Mouse (Mus musculus) forebrain, embryonic 11.5 days (tissue): ENCODE results near the gene Dnajc14. TPM values are rescaled to one million over a fixed set of nuclear protein-coding genes. Genes with fewer than 3 reads are reported as not detected.
"Not testable (repeated sequence)": the region's sequence is repeated elsewhere in the genome, so short reads cannot be mapped to it uniquely, and the experiment has no call there.

Source experiments
- ATAC-seq: fragments of 200-750 bp; cut with Nextera tagmentation; replicated peaks from 2 replicates; pipeline ENCODE4 v1.8.0; 2017; ENCODE audit warnings: moderate TSS enrichment; ENCODE audit not compliant: low FRiP score
- DNase-seq: peaks from one replicate; pipeline ENCODE4 v3.0.0-alpha.2; 2017; ENCODE audit warnings: low spot score
- H3K27ac ChIP-seq: fragments of 300-500 bp; sonication (generic); 2 replicates; pipeline ENCODE4 v1.5.1; 2014; ENCODE audit warnings: low read depth, low read length
- H3K27me3 ChIP-seq: fragments of 300-500 bp; sonication (generic); 2 replicates; pipeline ENCODE4 v1.6.1; 2014; ENCODE audit warnings: mild to moderate bottlenecking, low read length, mixed read lengths; ENCODE audit not compliant: control insufficient read depth, insufficient read depth
- H3K36me3 ChIP-seq: fragments of 300-500 bp; sonication (generic); 2 replicates; pipeline ENCODE4 v1.6.1; 2014; ENCODE audit warnings: mild to moderate bottlenecking, low read length, moderate library complexity, mixed read lengths; ENCODE audit not compliant: control insufficient read depth, insufficient read depth
- H3K4me1 ChIP-seq: fragments of 300-500 bp; sonication (generic); replicated peaks from 2 replicates; pipeline ENCODE4 v1.6.1; 2014; ENCODE audit warnings: low read length, mixed read lengths; ENCODE audit not compliant: control insufficient read depth, insufficient read depth
- H3K4me2 ChIP-seq: fragments of 300-500 bp; sonication (generic); 2 replicates; pipeline ENCODE4 v1.6.1; 2014; ENCODE audit warnings: low read depth, mild to moderate bottlenecking, low read length, moderate library complexity, mixed read lengths; ENCODE audit not compliant: severe bottlenecking
- H3K4me3 ChIP-seq: fragments of 300-500 bp; sonication (generic); 2 replicates; pipeline ENCODE4 v1.5.1; 2014; ENCODE audit warnings: low read depth, low read length
- H3K9ac ChIP-seq: fragments of 300-500 bp; sonication (generic); 2 replicates; pipeline ENCODE4 v1.6.1; 2014; ENCODE audit warnings: low read length
- H3K9me3 ChIP-seq: fragments of 300-500 bp; sonication (generic); 2 replicates; pipeline ENCODE4 v1.6.1; 2016; ENCODE audit warnings: low read length, mixed read lengths; ENCODE audit not compliant: control insufficient read depth
- WGBS: fragments of 180-500 bp; shearing (Covaris S2); extraction: QIAGEN DNeasy Blood & Tissue Kit; methylation state at CpG from one replicate; pipeline ENCODE4 v1.1.7; 2014; 5-methylcytosine and 5-hydroxymethylcytosine counted together
- polyA plus RNA-seq: library from polyadenylated mRNA; unstranded; fragments of >200 nt; fragmentation: Nextera tagmentation; extraction: Ambion mirVana; gene quantifications from 2 replicates; pipeline ENCODE4 v1.2.1, GENCODE M21; 2014

The Dnajc14 gene
- polyA plus RNA-seq, 1 experiment from 2014 or later: 38.8 TPM

DNA sequence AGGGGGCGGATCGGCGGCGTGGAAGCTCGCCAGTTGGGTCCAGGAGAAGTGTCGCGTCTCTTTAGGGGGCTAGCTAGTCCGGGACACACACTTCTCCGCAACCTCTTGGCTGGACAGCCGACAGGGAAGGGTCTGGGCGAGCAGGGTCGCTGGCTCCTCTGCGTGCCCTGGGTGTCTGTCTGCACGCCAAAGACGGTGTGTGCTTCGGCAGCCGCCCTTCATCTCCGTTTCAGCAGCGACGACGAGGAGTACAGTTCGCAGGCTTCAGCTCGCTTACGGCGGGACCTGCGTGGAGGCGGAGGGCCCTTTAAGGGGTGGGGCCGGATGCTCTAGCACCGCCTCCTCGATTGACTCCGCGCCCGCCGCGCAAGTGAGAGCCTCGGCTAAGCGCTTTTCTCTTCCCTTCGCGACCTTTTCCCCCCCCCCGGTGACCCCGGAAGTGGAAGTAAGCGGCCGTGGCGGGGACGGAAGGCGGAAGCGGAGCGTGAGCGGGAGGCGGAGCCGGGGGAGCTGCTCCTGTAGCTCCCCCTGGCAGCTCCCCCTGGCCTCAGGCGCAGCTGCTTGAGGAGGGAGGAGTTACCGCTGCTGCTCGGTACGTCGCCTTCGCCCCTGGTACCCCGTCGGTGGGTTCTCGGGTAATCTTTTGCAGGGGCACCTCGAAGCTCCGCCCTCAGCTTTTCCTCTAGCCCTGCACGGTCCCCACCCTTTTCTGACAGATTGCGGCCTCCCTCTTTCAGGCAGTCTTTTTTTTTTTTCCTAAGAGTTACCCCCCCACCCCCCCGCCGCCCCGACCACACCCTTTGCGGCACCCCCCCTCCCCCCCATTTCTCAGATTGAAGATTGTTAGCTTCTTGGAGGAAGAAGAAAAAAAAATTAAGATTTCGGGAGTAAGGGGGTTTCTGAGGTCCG is 1.5 kb downstream of the Dnajc14 start:
- Histone ChIP-seq H3K4me3 (peak overlapping the region; percentile 59), H3K4me1 (peaks cover 13% of the 10 kb centered on the region; the same call in 1 of the 2 replicates), H3K36me3 (no peaks in the 10 kb centered on the region; the same call in 1 of the 2 replicates), H3K4me2 (peak overlapping the region; percentile 65), H3K9me3 (no peaks in the 10 kb centered on the region), H3K27me3 (no peaks in the 10 kb centered on the region), H3K9ac (peak overlapping the region; percentile 91), H3K27ac (peak overlapping the region; percentile 89)
- peak; percentile 99 for DNase-seq
- peak; percentile 92 for ATAC-seq
- WGBS: under 1% methylated on average over 68 of the region's 70 CpGs

DNA sequence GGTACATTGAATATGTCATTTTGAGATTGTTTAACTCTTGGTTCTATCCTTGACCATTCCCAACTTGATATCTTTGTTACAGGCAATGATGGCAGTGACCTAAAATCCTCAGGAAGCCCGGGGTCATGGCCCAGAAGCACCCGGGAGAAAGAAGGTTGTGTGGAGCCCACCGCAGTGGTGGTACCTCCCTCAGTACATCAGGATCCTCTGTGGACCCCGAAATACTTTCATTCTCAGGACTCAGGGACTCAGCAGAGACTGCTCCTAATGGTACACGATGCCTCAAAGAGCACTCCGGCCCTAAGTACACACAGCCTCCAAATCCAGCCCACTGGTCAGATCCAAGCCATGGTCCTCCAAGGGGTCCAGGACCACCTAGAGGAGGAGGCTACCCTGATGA is 2.2 kb downstream of the Dnajc14 start:
- H3K27ac ChIP-seq: peak overlapping the region; percentile 89; the same call in 1 of the 2 replicates
- no peak for ATAC-seq
- H3K36me3 ChIP-seq: no peaks in the 10 kb centered on the region; the same call in 1 of the 2 replicates

DNA sequence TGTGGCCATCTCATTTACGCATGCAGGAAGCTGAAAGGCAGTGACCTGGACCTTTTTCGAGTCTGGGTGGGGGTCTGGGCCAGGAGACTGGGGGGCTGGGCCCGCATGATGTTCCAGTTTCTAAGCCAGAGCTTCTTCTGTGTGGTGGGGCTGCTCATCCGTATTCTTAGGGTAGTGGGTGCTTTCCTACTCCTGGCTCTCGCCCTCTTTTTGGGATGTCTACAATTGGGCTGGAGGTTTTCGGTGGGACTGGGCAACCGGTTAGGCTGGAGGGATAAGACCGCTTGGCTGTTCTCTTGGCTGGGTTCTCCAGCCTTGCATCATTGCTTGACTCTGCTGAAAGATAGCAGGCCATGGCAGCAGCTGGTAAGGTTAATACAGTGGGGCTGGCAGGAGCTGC is 3.2 kb downstream of the Dnajc14 start:
- WGBS: 94% methylated on average over 8 of the region's 8 CpGs
- H3K27ac ChIP-seq: no peak overlapping the region

More for the DNA sequence above, 2.2 kb downstream of the Dnajc14 start:
- H3K4me3 ChIP-seq: peak overlapping the region; percentile 59
- H3K9me3 ChIP-seq: no peaks in the 10 kb centered on the region
- H3K4me1 ChIP-seq: peaks cover 13% of the 10 kb centered on the region; the same call in 1 of the 2 replicates
- peak overlapping the region; percentile 65 for H3K4me2 ChIP-seq
- no peak for DNase-seq
- 78% methylated on average over 6 of the region's 6 CpGs for WGBS
- no peaks in the 10 kb centered on the region for H3K27me3 ChIP-seq
- peak overlapping the region; percentile 91 for H3K9ac ChIP-seq

DNA sequence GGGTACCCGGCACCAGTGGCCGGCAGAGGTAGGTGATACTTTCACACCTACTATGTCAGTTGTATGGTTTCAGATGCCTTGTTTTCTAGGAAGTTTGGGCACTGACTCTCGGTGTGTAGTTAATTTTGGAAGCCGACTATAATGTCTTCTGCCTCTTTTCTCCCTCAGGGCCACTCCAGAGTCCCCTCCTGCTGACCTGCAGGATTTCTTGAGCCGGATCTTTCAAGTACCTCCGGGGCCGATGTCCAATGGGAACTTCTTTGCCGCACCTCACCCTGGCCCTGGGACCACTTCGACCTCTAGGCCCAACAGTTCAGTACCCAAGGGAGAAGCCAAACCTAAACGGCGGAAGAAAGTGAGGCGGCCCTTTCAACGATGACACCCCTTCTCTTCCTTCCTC is 13.2 kb downstream of the Dnajc14 start, which contains the start of gene Sarnp:
TSS of gene Sarnp (plus strand) at position 301 of the 400 bp plus-strand sequence.
- Histone ChIP-seq H3K4me2 (no peak within 1 kb of the TSS), H3K4me1 (no peaks in the 10 kb centered on the region), H3K4me3 (no peak within 1 kb of the TSS), H3K27ac (no peak within 1 kb of the TSS), H3K27me3 (no peaks in the 10 kb centered on the region), H3K9me3 (no peaks in the 10 kb centered on the region), H3K9ac (no peak within 1 kb of the TSS), H3K36me3 (peaks cover 17% of the 10 kb centered on the region; the same call in 1 of the 2 replicates)
- DNase-seq (no peak), ATAC-seq (no peak)
- WGBS: 95% methylated on average over 13 of the region's 13 CpGs

More for the DNA sequence above, 3.2 kb downstream of the Dnajc14 start:
- Histone ChIP-seq H3K4me2 (peak overlapping the region; percentile 65), H3K4me1 (peaks cover 13% of the 10 kb centered on the region; the same call in 1 of the 2 replicates), H3K9me3 (no peaks in the 10 kb centered on the region), H3K4me3 (peak overlapping the region; percentile 59; the same call in 1 of the 2 replicates), H3K9ac (no peak overlapping the region; the same call in 1 of the 2 replicates), H3K36me3 (no peaks in the 10 kb centered on the region; the same call in 1 of the 2 replicates), H3K27me3 (no peaks in the 10 kb centered on the region)
- ATAC-seq (no peak), DNase-seq (no peak)

DNA sequence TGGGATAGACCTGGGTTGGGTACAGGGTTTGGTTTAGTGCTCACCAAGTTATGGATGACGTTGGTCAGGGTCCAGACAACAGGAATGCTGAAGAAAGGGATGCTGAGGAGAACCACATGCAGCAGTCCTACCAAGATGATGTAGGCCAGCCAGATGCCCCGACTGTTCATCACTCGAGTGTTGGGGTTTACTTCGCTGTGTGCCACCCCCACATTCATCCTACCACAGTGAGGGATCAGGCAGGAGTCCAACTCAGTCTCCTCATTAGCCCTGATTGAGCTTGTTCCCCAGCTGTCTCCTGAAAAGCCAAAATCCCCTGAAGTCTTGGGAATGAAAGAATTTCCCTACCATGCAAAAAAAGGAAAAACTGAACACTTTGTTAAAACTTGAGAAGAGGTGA is 16.4 kb downstream of the Dnajc14 start:
- no peak overlapping the region for H3K9ac ChIP-seq
- no peak for ATAC-seq
- no peak overlapping the region for H3K4me2 ChIP-seq
- no peak overlapping the region for H3K27ac ChIP-seq
- no peaks in the 10 kb centered on the region for H3K9me3 ChIP-seq
- DNase-seq: no peak
- no peak overlapping the region for H3K4me3 ChIP-seq
- 92% methylated on average over 4 of the region's 4 CpGs for WGBS
- H3K36me3 ChIP-seq: peaks cover 11% of the 10 kb centered on the region; the same call in 1 of the 2 replicates
- no peaks in the 10 kb centered on the region; the same call in 1 of the 2 replicates for H3K4me1 ChIP-seq
- H3K27me3 ChIP-seq: no peaks in the 10 kb centered on the region

DNA sequence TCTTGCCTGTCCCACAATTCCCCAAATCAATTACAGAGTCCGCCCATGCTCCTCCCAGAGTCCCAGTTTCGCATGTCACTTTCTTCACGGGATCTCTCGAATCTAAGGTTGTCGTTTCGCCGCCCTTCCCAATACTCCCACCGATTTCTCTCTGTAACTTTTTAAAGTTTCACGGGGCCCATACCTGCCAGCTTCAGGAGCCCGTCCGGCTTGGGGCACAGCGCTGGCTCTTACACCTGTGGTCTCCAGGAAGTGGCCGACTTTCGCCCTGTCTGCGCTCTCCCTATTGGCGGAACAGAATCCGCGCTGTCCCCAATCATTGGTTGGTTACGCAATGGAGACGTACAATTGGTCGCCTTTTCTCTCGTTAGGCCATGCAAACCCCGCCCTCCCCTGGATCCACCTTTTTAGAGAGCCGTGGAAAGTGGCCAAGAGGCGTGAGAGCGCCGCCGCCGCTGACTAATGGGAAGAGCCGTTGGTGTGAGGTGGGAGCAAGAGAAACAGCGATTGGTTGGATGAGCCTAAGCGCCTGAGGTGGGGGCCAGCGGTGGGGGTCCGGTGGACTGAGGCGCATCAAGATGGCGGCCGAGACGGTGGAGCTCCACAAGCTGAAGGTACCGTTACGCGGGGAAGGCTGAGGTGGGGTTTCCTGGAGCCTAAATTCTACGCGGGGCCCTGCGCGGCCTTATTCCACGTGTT is 17.6 kb downstream of the Dnajc14 start, which contains the start of gene Ormdl2:
TSS of gene Ormdl2 (minus strand) at position 288 of the 699 bp plus-strand sequence.
- Histone ChIP-seq H3K4me1 (no peaks in the 10 kb centered on the region; the same call in 1 of the 2 replicates), H3K27me3 (no peaks in the 10 kb centered on the region), H3K4me2 (peak within 1 kb of the TSS; percentile 81), H3K36me3 (peaks cover 9% of the 10 kb centered on the region; the same call in 1 of the 2 replicates), H3K9ac (peak within 1 kb of the TSS; percentile 87), H3K27ac (peak within 1 kb of the TSS; percentile 46; the same call in 1 of the 2 replicates), H3K4me3 (peak within 1 kb of the TSS; percentile 89), H3K9me3 (no peaks in the 10 kb centered on the region)
- WGBS: under 1% methylated on average over 46 of the region's 46 CpGs
- DNase-seq (peak; percentile 99), ATAC-seq (peak; percentile 100)

DNA sequence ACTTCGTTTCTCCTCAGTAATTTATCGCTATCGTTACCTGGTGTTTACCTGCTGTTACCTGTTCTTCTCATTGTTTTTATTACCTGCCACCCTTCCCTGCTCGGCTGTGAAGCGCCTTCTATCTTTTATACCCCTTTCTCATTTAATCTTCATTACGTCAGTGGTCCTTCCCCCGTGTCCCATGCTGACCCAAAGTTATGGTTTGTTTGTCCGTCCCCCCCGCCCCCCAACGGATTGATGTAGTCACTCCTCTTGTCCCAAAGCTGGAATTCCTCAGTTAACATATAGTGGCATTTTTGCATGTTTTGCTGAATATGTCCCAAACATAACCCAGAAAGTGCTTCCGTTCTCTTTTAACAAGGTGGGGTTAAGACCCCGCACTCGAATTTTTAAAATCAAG is 18.3 kb downstream of the Dnajc14 start:
- DNase-seq (no peak), ATAC-seq (peak; percentile 13; the same call in 1 of the 2 replicates)
- H3K27me3 ChIP-seq: no peaks in the 10 kb centered on the region
- peaks cover 3% of the 10 kb centered on the region; the same call in 1 of the 2 replicates for H3K36me3 ChIP-seq
- WGBS: 5% methylated on average over 13 of the region's 13 CpGs
- H3K27ac ChIP-seq: peak overlapping the region; percentile 46; the same call in 1 of the 2 replicates
- H3K4me2 ChIP-seq: peak overlapping the region; percentile 81
- H3K9me3 ChIP-seq: no peaks in the 10 kb centered on the region
- peak overlapping the region; percentile 89 for H3K4me3 ChIP-seq
- H3K4me1 ChIP-seq: no peaks in the 10 kb centered on the region; the same call in 1 of the 2 replicates
- H3K9ac ChIP-seq: peak overlapping the region; percentile 87

DNA sequence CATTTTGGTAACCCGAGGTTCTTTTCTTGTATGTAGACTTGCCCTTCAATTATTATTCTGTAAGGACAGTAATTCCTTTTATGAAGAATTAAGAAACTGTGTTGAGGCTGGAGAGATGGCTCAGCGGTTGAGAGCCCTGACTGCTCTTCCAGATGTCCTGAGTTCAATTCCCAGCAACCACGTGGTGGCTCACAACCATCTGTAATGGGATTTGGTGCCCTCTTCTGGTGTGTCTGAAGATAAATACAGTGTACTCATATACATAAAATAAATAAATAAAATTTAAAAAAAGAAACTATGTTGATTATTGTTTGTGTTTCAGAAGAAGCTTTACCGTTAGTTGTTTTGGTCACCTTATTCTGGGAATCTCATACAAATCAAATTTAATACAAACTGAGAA is 19.2 kb downstream of the Dnajc14 start:
- WGBS: 76% methylated on average over 4 of the region's 4 CpGs
- not testable (repeated sequence) for ATAC-seq, H3K27ac ChIP-seq, DNase-seq, H3K9me3 ChIP-seq, H3K4me1 ChIP-seq, H3K36me3 ChIP-seq, H3K9ac ChIP-seq, H3K27me3 ChIP-seq
- H3K4me2 ChIP-seq: peak overlapping the region; percentile 81; the same call in 1 of the 2 replicates
- peak overlapping the region; percentile 89 for H3K4me3 ChIP-seq
